Mouse (Mus musculus) hindbrain, embryonic 12.5 days (tissue): ENCODE measurements around the gene Dtnb. TPM values are rescaled to one million over a fixed set of nuclear protein-coding genes. Genes with fewer than 3 reads are reported as not detected.

Experiments
- ATAC-seq: fragments of 200-750 bp; cut with Nextera tagmentation; 2 replicates; pipeline ENCODE4 v1.8.0; 2017; ENCODE audit warnings: moderate TSS enrichment; ENCODE audit not compliant: low FRiP score
- H3K27ac ChIP-seq: fragments of 300-500 bp; sonication (generic); 2 replicates; pipeline ENCODE4 v1.5.1; 2016; ENCODE audit warnings: mild to moderate bottlenecking
- H3K27me3 ChIP-seq: fragments of 300-500 bp; sonication (generic); 2 replicates; pipeline ENCODE4 v1.6.1; 2016; ENCODE audit warnings: mild to moderate bottlenecking
- H3K36me3 ChIP-seq: fragments of 300-500 bp; sonication (generic); 2 replicates; pipeline ENCODE4 v1.6.1; 2016; ENCODE audit warnings: mild to moderate bottlenecking
- H3K4me1 ChIP-seq: fragments of 300-500 bp; sonication (generic); 2 replicates; pipeline ENCODE4 v1.6.1; 2016
- H3K4me2 ChIP-seq: fragments of 300-500 bp; sonication (generic); replicated peaks from 2 replicates; pipeline ENCODE4 v1.6.1; 2016; ENCODE audit warnings: mild to moderate bottlenecking
- H3K4me3 ChIP-seq: fragments of 300-500 bp; sonication (generic); 2 replicates; pipeline ENCODE4 v1.5.1; 2016; ENCODE audit warnings: mild to moderate bottlenecking
- H3K9ac ChIP-seq: fragments of 300-500 bp; sonication (generic); 2 replicates; pipeline ENCODE4 v1.6.1; 2016; ENCODE audit warnings: mild to moderate bottlenecking, moderate library complexity
- H3K9me3 ChIP-seq: fragments of 300-500 bp; sonication (generic); replicated peaks from 2 replicates; pipeline ENCODE4 v1.6.1; 2016; ENCODE audit warnings: mild to moderate bottlenecking
- WGBS: fragments of 180-500 bp; shearing (Covaris S2); methylation state at CpG from one replicate; pipeline ENCODE4 v1.1.7; 2016; 5-methylcytosine and 5-hydroxymethylcytosine counted together
- polyA plus RNA-seq: library from polyadenylated mRNA; unstranded; fragments of >200 nt; fragmentation: Nextera tagmentation; extraction: Ambion mirVana; gene quantifications from 2 replicates; pipeline ENCODE4 v1.2.1, GENCODE M21; 2016

Dtnb gene
- polyA plus RNA-seq, 1 experiment from 2014 or later: 44.3 TPM

DNA sequence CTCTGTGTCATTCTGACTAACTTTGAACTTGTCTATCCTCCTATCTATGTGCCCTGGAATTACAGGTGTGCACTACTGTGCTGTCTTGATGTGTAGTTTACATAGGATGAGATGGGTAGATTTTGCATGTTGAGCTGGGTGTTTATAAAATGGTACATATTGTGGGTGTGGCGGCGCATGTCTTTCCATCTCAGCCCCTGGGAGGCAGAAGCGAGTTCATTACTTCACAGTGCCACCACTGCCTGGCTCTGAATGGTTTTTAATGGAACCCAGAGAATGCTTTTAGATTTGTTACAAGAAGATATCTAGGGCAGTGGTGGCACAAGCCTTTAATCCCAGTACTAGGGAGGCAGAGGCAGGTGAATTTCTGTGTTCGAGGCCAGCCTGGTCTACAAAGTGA, 2.5 kb downstream of the Dtnb start:
- Histone ChIP-seq H3K27ac (no peak overlapping the region), H3K27me3 (peaks cover 4% of the 10 kb centered on the region; the same call in 1 of the 2 replicates), H3K9ac (no peak overlapping the region), H3K36me3 (no peaks in the 10 kb centered on the region), H3K4me3 (no peak overlapping the region), H3K4me1 (peaks cover 15% of the 10 kb centered on the region), H3K9me3 (no peaks in the 10 kb centered on the region), H3K4me2 (no peak overlapping the region)
- 89% methylated on average over 4 of the region's 4 CpGs for WGBS
- no peak for ATAC-seq

GRCm38 (mm10) chr12:3579958-3580530, 7.9 kb downstream of the Dtnb start:
- Histone ChIP-seq H3K9ac (no peak overlapping the region), H3K27me3 (no peaks in the 10 kb centered on the region), H3K4me2 (no peak overlapping the region), H3K27ac (no peak overlapping the region), H3K4me3 (no peak overlapping the region), H3K4me1 (peaks cover 3% of the 10 kb centered on the region; the same call in 1 of the 2 replicates), H3K9me3 (no peaks in the 10 kb centered on the region), H3K36me3 (no peaks in the 10 kb centered on the region)
- WGBS: 95% methylated on average over 2 of the region's 2 CpGs
- no peak for ATAC-seq

DNA sequence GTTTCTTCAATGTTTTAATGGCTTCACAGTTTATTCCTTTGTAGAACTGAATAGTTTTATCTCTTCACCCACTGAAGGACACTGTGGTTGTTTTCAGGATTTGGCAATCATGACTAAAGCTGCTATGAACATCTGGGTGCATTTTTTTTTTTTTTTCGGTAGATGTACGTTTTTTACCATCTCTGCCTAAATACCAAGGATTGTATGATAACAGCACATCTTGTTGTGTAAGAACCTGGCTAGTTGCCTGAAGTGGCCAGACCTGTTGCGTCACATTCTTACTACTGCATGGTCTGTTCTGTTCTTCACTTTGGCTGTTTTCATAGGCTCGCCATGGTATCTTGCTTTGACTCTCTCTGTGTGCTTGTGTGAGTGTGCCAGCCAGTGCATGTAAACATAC, 10.4 kb downstream of the Dtnb start:
- Histone ChIP-seq H3K36me3 (no peaks in the 10 kb centered on the region), H3K4me1 (0 out of 2 replicates have a peak, but pooled peaks cover 2% of the 10 kb centered on the region), H3K4me3 (no peak overlapping the region), H3K27ac (no peak overlapping the region), H3K4me2 (no peak overlapping the region), H3K9me3 (no peaks in the 10 kb centered on the region), H3K9ac (no peak overlapping the region), H3K27me3 (no peaks in the 10 kb centered on the region)
- ATAC-seq: no peak
- 94% methylated on average over 4 of the region's 4 CpGs for WGBS

GRCm38 (mm10) chr12:3585525-3585924, 13.3 kb downstream of the Dtnb start:
- no peak overlapping the region for H3K4me3 ChIP-seq
- no peaks in the 10 kb centered on the region for H3K9me3 ChIP-seq
- H3K27ac ChIP-seq: no peak overlapping the region
- no peak overlapping the region for H3K9ac ChIP-seq
- 74% methylated on average over 4 of the region's 4 CpGs for WGBS
- no peaks in the 10 kb centered on the region for H3K27me3 ChIP-seq
- H3K4me1 ChIP-seq: 0 out of 2 replicates have a peak, but pooled peaks cover 2% of the 10 kb centered on the region
- no peak overlapping the region for H3K4me2 ChIP-seq
- H3K36me3 ChIP-seq: peaks cover 9% of the 10 kb centered on the region
- no peak for ATAC-seq

GRCm38 (mm10) chr12:3587010-3587409, 14.8 kb downstream of the Dtnb start:
- Histone ChIP-seq H3K27ac (no peak overlapping the region), H3K36me3 (peaks cover 14% of the 10 kb centered on the region), H3K9ac (no peak overlapping the region), H3K4me1 (0 out of 2 replicates have a peak, but pooled peaks cover 2% of the 10 kb centered on the region), H3K4me3 (no peak overlapping the region), H3K4me2 (no peak overlapping the region), H3K27me3 (no peaks in the 10 kb centered on the region), H3K9me3 (no peaks in the 10 kb centered on the region)
- ATAC-seq: no peak
- 89% methylated on average over 1 of the region's 1 CpGs for WGBS

DNA sequence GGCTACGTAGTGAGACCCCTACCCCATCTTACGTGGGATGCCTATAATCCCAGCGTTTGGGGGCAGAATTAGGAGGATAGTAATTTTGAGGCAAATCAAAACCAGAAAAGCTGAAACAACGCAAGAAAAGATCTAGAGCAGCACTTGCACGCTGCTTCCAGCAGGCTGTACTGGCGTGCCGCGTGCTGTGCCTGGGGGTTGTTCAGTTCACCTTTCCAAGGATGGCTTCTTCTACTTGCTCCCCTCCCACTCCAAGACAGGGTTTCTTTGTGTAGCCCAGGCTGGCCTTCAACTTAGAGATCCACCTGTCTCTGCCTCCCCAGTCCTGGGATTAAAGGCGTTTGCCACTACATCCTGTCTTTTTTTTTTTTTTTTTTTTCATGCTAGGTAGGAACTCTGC, 17.9 kb downstream of the Dtnb start:
- peaks cover 26% of the 10 kb centered on the region for H3K36me3 ChIP-seq
- no peaks in the 10 kb centered on the region for H3K27me3 ChIP-seq
- no peak overlapping the region for H3K4me3 ChIP-seq
- no peak overlapping the region for H3K9ac ChIP-seq
- H3K27ac ChIP-seq: no peak overlapping the region
- 0 out of 2 replicates have a peak, but pooled peaks cover 2% of the 10 kb centered on the region for H3K4me1 ChIP-seq
- no peak overlapping the region for H3K4me2 ChIP-seq
- WGBS: 96% methylated on average over 9 of the region's 9 CpGs
- ATAC-seq: no peak
- H3K9me3 ChIP-seq: no peaks in the 10 kb centered on the region

DNA sequence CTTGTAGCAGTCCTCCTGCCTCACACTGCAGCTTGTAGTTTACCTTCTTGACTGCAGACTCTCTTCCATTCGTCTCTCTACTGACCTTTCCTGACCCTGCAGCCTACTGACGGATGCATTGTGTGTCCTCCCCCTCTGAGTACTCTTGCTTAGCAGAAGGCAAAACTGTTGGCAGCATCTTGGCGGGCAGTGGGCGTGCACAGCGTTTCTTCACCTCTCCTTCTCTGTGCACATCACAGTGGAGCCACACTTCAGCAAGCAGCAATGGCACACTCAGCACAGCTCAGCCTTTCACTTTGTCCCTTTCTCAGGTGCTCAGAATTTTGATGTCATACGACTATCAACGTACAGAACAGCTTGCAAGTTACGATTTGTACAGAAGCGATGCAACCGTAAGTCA, 19.4 kb downstream of the Dtnb start:
- H3K27me3 ChIP-seq: no peaks in the 10 kb centered on the region
- 74% methylated on average over 10 of the region's 10 CpGs for WGBS
- no peak overlapping the region for H3K4me2 ChIP-seq
- H3K9me3 ChIP-seq: no peaks in the 10 kb centered on the region
- no peak overlapping the region for H3K9ac ChIP-seq
- no peaks in the 10 kb centered on the region for H3K4me1 ChIP-seq
- H3K27ac ChIP-seq: no peak overlapping the region
- ATAC-seq: no peak
- H3K36me3 ChIP-seq: peaks cover 27% of the 10 kb centered on the region
- H3K4me3 ChIP-seq: no peak overlapping the region

DNA sequence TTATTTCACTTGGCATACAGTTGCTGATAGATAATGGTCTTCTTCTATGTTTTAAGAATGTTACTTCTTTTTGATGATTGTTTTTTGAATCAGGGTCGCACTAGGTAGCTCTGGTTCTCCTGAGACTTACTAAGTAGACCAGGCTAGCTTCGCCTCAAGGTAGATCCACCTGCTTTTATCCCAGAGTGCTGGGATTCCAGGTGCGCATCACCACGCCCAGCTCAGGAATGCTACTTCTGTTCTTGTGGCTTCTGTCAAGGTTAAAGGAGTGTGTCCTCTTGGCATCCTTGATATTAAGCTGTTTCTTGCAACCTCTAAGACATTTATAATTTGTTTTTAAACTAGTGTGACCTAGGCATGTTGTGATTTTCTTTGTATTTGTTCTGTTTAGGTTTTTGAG, 30.6 kb downstream of the Dtnb start:
- 96% methylated on average over 4 of the region's 4 CpGs for WGBS
- Histone ChIP-seq H3K4me2 (no peak overlapping the region), H3K27ac (no peak overlapping the region), H3K4me1 (no peaks in the 10 kb centered on the region), H3K27me3 (no peaks in the 10 kb centered on the region), H3K9me3 (no peaks in the 10 kb centered on the region), H3K4me3 (no peak overlapping the region), H3K9ac (no peak overlapping the region), H3K36me3 (peaks cover 14% of the 10 kb centered on the region; the same call in 1 of the 2 replicates)
- no peak for ATAC-seq

- no peak overlapping the region for H3K9ac ChIP-seq
- no peak overlapping the region for H3K27ac ChIP-seq
- H3K9me3 ChIP-seq: no peaks in the 10 kb centered on the region
- WGBS: 79% methylated on average over 7 of the region's 7 CpGs
- no peaks in the 10 kb centered on the region for H3K36me3 ChIP-seq
- no peak overlapping the region for H3K4me2 ChIP-seq
- no peak for ATAC-seq
- H3K4me1 ChIP-seq: no peaks in the 10 kb centered on the region
- H3K4me3 ChIP-seq: no peak overlapping the region
- no peaks in the 10 kb centered on the region for H3K27me3 ChIP-seq
Observed at GRCm38 (mm10) chr12:3606202-3606601, 34.0 kb downstream of the Dtnb start.

DNA sequence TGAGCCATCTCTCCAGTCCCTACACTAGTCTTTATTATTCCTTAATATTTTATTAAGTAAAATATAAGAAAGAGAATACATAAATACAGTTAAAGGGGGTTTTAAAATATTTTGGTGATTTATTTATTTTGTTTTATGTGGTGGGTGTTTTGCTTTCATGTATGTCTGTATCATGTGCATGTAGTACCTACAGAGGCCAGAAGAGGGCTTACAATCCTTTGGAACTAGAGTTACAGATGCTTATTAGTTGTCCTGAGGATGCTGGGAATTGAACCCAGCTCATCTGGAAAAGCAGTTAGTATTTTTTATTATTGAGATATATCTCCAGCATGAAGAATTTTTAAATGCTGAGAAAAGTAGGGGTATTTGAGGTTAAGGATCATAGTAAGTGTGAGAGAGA, 37.6 kb downstream of the Dtnb start:
- Histone ChIP-seq H3K4me1 (no peaks in the 10 kb centered on the region), H3K9me3 (no peaks in the 10 kb centered on the region), H3K36me3 (no peaks in the 10 kb centered on the region; the same call in 1 of the 2 replicates), H3K4me2 (no peak overlapping the region), H3K9ac (no peak overlapping the region), H3K4me3 (no peak overlapping the region), H3K27ac (no peak overlapping the region), H3K27me3 (no peaks in the 10 kb centered on the region)
- no peak for ATAC-seq

GRCm38 (mm10) chr12:3611871-3612270, 39.7 kb downstream of the Dtnb start:
- 63% methylated on average over 7 of the region's 7 CpGs for WGBS
- Histone ChIP-seq H3K27me3 (no peaks in the 10 kb centered on the region), H3K9me3 (no peaks in the 10 kb centered on the region), H3K36me3 (peaks cover 2% of the 10 kb centered on the region; the same call in 1 of the 2 replicates), H3K4me1 (no peaks in the 10 kb centered on the region), H3K27ac (no peak overlapping the region), H3K4me3 (no peak overlapping the region), H3K9ac (no peak overlapping the region), H3K4me2 (no peak overlapping the region)
- ATAC-seq: no peak

GRCm38 (mm10) chr12:3615041-3615440, 42.9 kb downstream of the Dtnb start:
- Histone ChIP-seq H3K27ac (no peak overlapping the region), H3K4me3 (no peak overlapping the region), H3K36me3 (peaks cover 2% of the 10 kb centered on the region; the same call in 1 of the 2 replicates), H3K9me3 (no peaks in the 10 kb centered on the region), H3K4me1 (no peaks in the 10 kb centered on the region), H3K9ac (no peak overlapping the region), H3K27me3 (no peaks in the 10 kb centered on the region), H3K4me2 (no peak overlapping the region)
- no peak for ATAC-seq
- 95% methylated on average over 8 of the region's 8 CpGs for WGBS
